Mouse (Mus musculus) myocyte (in vitro differentiated cells): ENCODE data around the gene Usp2. TPM values are rescaled to one million over a fixed set of nuclear protein-coding genes. Genes with fewer than 3 reads are reported as not detected.

ENCODE experiments used
- H3K27me3 ChIP-seq: one replicate; pipeline ENCODE4 v1.6.1; 2011; ENCODE audit not compliant: control insufficient read depth, insufficient read depth, insufficient read length
- H3K36me3 ChIP-seq: one replicate; pipeline ENCODE4 v1.6.1; 2011; ENCODE audit not compliant: control insufficient read depth, insufficient read depth
- H3K4me2 ChIP-seq: one replicate; pipeline ENCODE4 v1.6.1; 2011; ENCODE audit warnings: low read depth, control low read depth
- H3K4me3 ChIP-seq: one replicate; pipeline ENCODE4 v1.5.1; 2011; ENCODE audit warnings: mild to moderate bottlenecking, control low read depth, moderate library complexity
- H3K79me2 ChIP-seq: one replicate; pipeline ENCODE4 v1.6.1; 2011; ENCODE audit not compliant: control insufficient read depth, insufficient read depth
- H3ac ChIP-seq: one replicate; pipeline ENCODE4 v1.6.1; 2011; ENCODE audit not compliant: control insufficient read depth, insufficient read length
- CEBPB ChIP-seq: IDR thresholded peaks from 2 replicates; pipeline ENCODE4 v1.6.1; 2011; ENCODE audit warnings: mild to moderate bottlenecking, moderate library complexity; ENCODE audit not compliant: poor library complexity, insufficient read depth, severe bottlenecking
- E2F4 ChIP-seq: IDR thresholded peaks from one replicate; pipeline ENCODE4 v1.6.1; 2011; ENCODE audit warnings: mild to moderate bottlenecking, control low read depth, moderate library complexity; ENCODE audit not compliant: insufficient read depth
- MAX ChIP-seq: IDR thresholded peaks from one replicate; pipeline ENCODE4 v1.6.1; 2011; ENCODE audit warnings: low read depth, mild to moderate bottlenecking, control low read depth
- MYOD1 ChIP-seq, 3 experiments: IDR thresholded peaks; one replicate each; pipeline ENCODE4 v1.6.1; 2011; ENCODE audit warnings: control low read depth in 2 of 3, low read depth in 2 of 3, mild to moderate bottlenecking in 2 of 3, moderate library complexity in 1 of 3; ENCODE audit not compliant: insufficient read length in 2 of 3, control insufficient read depth in 1 of 3
- MYOG ChIP-seq, 3 experiments: IDR thresholded peaks; one replicate each; pipeline ENCODE4 v1.6.1; 2011; ENCODE audit warnings: control low read depth in 2 of 3, low read depth in 2 of 3, mild to moderate bottlenecking in 2 of 3; ENCODE audit not compliant: insufficient read length in 2 of 3, control insufficient read depth in 1 of 3, insufficient read depth in 1 of 3
- POLR2A ChIP-seq: IDR thresholded peaks from one replicate; pipeline ENCODE4 v1.6.1; 2011; ENCODE audit warnings: low read depth, mild to moderate bottlenecking, control low read depth, moderate library complexity; ENCODE audit not compliant: insufficient read length
- POLR2AphosphoS2 ChIP-seq: IDR thresholded peaks from one replicate; pipeline ENCODE4 v1.6.1; 2011; ENCODE audit warnings: low read depth, control low read depth; ENCODE audit not compliant: insufficient read length
- REST ChIP-seq: IDR thresholded peaks from one replicate; pipeline ENCODE4 v1.6.1; 2011; ENCODE audit warnings: mild to moderate bottlenecking, control low read depth, moderate library complexity; ENCODE audit not compliant: insufficient read depth, insufficient read length
- SRF ChIP-seq: IDR thresholded peaks from one replicate; pipeline ENCODE4 v1.6.1; 2011; ENCODE audit warnings: low read depth; ENCODE audit not compliant: control insufficient read depth, insufficient read length
- TCF12 ChIP-seq: IDR thresholded peaks from one replicate; pipeline ENCODE4 v1.6.1; 2011; ENCODE audit warnings: mild to moderate bottlenecking, control low read depth; ENCODE audit not compliant: poor library complexity, insufficient read depth, severe bottlenecking
- TCF3 ChIP-seq: IDR thresholded peaks from one replicate; pipeline ENCODE4 v1.6.1; 2011; ENCODE audit warnings: low read depth, control low read depth; ENCODE audit not compliant: insufficient read length
- USF1 ChIP-seq: IDR thresholded peaks from one replicate; pipeline ENCODE4 v1.6.1; 2011; ENCODE audit warnings: low read depth, mild to moderate bottlenecking, control low read depth, moderate library complexity
- polyA plus RNA-seq: library from polyadenylated mRNA; unstranded; fragments of >200 nt; fragmentation: generic; extraction: Trizol; gene quantifications from one replicate; pipeline ENCODE4 v1.2.1, GENCODE M21; 2012; ENCODE audit warnings: missing spikeins

Usp2 gene
- polyA plus RNA-seq, 1 experiment: 17.0 TPM

- no peak overlapping the region for H3K4me3 ChIP-seq
- no peak overlapping the region for H3K4me2 ChIP-seq
- H3K36me3 ChIP-seq: no peaks in the 10 kb centered on the region
- no peaks in the 10 kb centered on the region for H3K27me3 ChIP-seq
- TF ChIP-seq MYOG (IDR thresholded peaks at IDR 0.05; ENCODE audit: control insufficient read depth in 1 of 3, insufficient read depth in 1 of 3, insufficient read length in 2 of 3, low read depth in 2 of 3) (no peak), CEBPB (no peak), USF1 (no peak), SRF (no peak), POLR2A (no peak), POLR2AphosphoS2 (no peak), E2F4 (no peak), TCF3 (no peak), MYOD1 (IDR thresholded peaks at IDR 0.05; ENCODE audit: control insufficient read depth in 1 of 3, insufficient read length in 2 of 3, low read depth in 2 of 3) (no peak), MAX (no peak), TCF12 (no peak), REST (no peak)
- H3ac ChIP-seq: no peak overlapping the region
- no peaks in the 10 kb centered on the region for H3K79me2 ChIP-seq
Measured at GRCm38 (mm10) chr9:44081581-44081980, 14.8 kb downstream of the Usp2 start.

- Histone ChIP-seq H3K27me3 (no peaks in the 10 kb centered on the region), H3K4me2 (no peak overlapping the region), H3K4me3 (no peak overlapping the region), H3K79me2 (no peaks in the 10 kb centered on the region), H3K36me3 (no peaks in the 10 kb centered on the region), H3ac (no peak overlapping the region)
- no peak for TF ChIP-seq SRF
- TF ChIP-seq MAX: no peak
- TF ChIP-seq E2F4: no peak
- no peak for TF ChIP-seq REST
- no peak for TF ChIP-seq POLR2A
- TF ChIP-seq TCF12: no peak
- no peak for TF ChIP-seq USF1
- TF ChIP-seq POLR2AphosphoS2: no peak
- TF ChIP-seq TCF3: no peak
- TF ChIP-seq CEBPB: no peak
- no peak for TF ChIP-seq MYOD1 (IDR thresholded peaks at IDR 0.05; ENCODE audit: control insufficient read depth in 1 of 3, insufficient read length in 2 of 3, low read depth in 2 of 3)
- TF ChIP-seq MYOG (IDR thresholded peaks at IDR 0.05; ENCODE audit: control insufficient read depth in 1 of 3, insufficient read depth in 1 of 3, insufficient read length in 2 of 3, low read depth in 2 of 3): no peak
Measured at GRCm38 (mm10) chr9:44082266-44082665, 15.4 kb downstream of the Usp2 start.

- Histone ChIP-seq H3K4me3 (peak overlapping the region; percentile 29), H3K4me2 (peak overlapping the region; percentile 95)
- TF ChIP-seq POLR2A (no peak), MYOD1 (IDR thresholded peaks at IDR 0.05; ENCODE audit: control insufficient read depth in 1 of 3, insufficient read length in 2 of 3, low read depth in 2 of 3) (peak in 1 of 3 experiments; percentile 55), TCF12 (no peak), TCF3 (no peak), MYOG (IDR thresholded peaks at IDR 0.05; ENCODE audit: control insufficient read depth in 1 of 3, insufficient read depth in 1 of 3, insufficient read length in 2 of 3, low read depth in 2 of 3) (peak in 2 of 3 experiments; percentile 14 to 29), POLR2AphosphoS2 (no peak), USF1 (no peak)
Measured at GRCm38 (mm10) chr9:44083392-44084121, 16.7 kb downstream of the Usp2 start.

GRCm38 (mm10) chr9:44084236-44084635, 17.4 kb downstream of the Usp2 start:
- peak overlapping the region; percentile 29 for H3K4me3 ChIP-seq
- H3K27me3 ChIP-seq: no peaks in the 10 kb centered on the region
- no peaks in the 10 kb centered on the region for H3K79me2 ChIP-seq
- TF ChIP-seq MAX (no peak), MYOG (IDR thresholded peaks at IDR 0.05; ENCODE audit: control insufficient read depth in 1 of 3, insufficient read depth in 1 of 3, insufficient read length in 2 of 3, low read depth in 2 of 3) (no peak), CEBPB (no peak), USF1 (no peak), POLR2AphosphoS2 (no peak), REST (no peak), MYOD1 (IDR thresholded peaks at IDR 0.05; ENCODE audit: control insufficient read depth in 1 of 3, insufficient read length in 2 of 3, low read depth in 2 of 3) (no peak), POLR2A (no peak), TCF3 (no peak)
- H3K4me2 ChIP-seq: peak overlapping the region; percentile 95
- H3ac ChIP-seq: peak overlapping the region; percentile 37
- H3K36me3 ChIP-seq: no peaks in the 10 kb centered on the region

More at GRCm38 (mm10) chr9:44083392-44084121, 16.7 kb downstream of the Usp2 start:
- Histone ChIP-seq H3K79me2 (no peaks in the 10 kb centered on the region), H3K27me3 (no peaks in the 10 kb centered on the region), H3ac (no peak overlapping the region), H3K36me3 (no peaks in the 10 kb centered on the region)
